In the genomic region with DNA sequence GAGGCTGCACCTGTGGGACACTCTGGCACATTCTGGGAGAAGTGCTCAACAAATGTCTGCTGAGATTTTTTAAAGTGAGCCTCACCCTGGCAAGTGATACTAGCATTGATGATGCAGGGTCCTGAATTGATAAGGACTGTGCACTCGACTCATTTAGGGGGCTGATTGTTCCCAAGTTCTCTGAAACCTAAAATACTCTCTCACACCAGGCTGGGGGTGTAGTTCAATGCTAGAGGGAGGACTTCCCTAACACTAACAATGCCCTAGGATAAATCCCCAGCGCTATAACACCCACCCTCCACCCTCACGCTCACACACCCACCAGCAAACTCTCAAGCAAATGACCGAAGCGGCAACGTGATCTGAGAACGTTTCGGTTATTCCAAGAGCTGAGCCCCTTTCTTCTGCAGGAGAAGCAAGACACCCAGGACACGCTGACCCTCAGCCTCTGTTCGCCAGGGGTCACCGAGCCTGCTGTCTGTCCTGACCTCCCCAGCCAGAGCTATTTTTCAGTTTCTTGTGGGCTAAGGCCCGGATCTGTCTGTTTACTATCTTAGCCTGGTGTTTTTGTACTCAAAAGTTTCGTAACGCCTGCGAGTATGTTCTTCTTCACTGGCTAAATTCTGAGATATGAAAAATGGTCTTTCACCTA, we compare ENCODE assay signal across 8 mouse cellular contexts. TPM values are rescaled to one million over a fixed set of nuclear protein-coding genes. Genes with fewer than 3 reads are reported as not detected.
DNase-seq lines count a peak whose midpoint lies in the region; ATAC-seq and TF ChIP-seq lines count a peak whose summit lies in the region.

No protein-coding gene starts in this region.

- 57% methylated on average over 15 of the region's 15 CpGs for WGBS in heart, embryonic 11.5 days (ENCODE audit: insufficient replicate concordance)
- 23% methylated on average over 15 of the region's 15 CpGs for WGBS in kidney, embryonic 14.5 days
- 19% methylated on average over 15 of the region's 15 CpGs for WGBS in midbrain, embryonic 13.5 days

- ATAC-seq in heart, embryonic 11.5 days (replicated peaks; ENCODE audit: insufficient number of reproducible peaks, low FRiP score, low TSS enrichment): no peak
- no peak for ATAC-seq in kidney, embryonic 14.5 days (ENCODE audit: low FRiP score, low TSS enrichment)
- no peak for ATAC-seq in midbrain, embryonic 13.5 days
- no peak for ATAC-seq in megakaryocyte-erythroid progenitor cell, adult 5-6 weeks (replicated peaks; ENCODE audit: low FRiP score, low TSS enrichment, poor library complexity, severe bottlenecking)
- no peak for ATAC-seq in monocyte, adult 5-6 weeks (replicated peaks; ENCODE audit: insufficient number of reproducible peaks, low FRiP score, low TSS enrichment, poor library complexity, severe bottlenecking)

- H3K4me3 ChIP-seq in heart, embryonic 11.5 days (ENCODE audit: low read depth, low read length): no peak overlapping the region
- no peak overlapping the region for H3K4me3 ChIP-seq in embryonic fibroblast, embryonic 13.5 days (ENCODE audit: insufficient read depth, low read length)
- no peak overlapping the region for H3K4me3 ChIP-seq in kidney, embryonic 14.5 days (ENCODE audit: low read length)
- H3K4me3 ChIP-seq in midbrain, embryonic 13.5 days (replicated peaks): no peak overlapping the region

- H3K4me2 ChIP-seq in heart, embryonic 11.5 days: peak overlapping the region; percentile 3; the same call in 1 of the 2 replicates
- H3K4me2 ChIP-seq in kidney, embryonic 14.5 days (replicated peaks; ENCODE audit: low read depth, low read length): no peak overlapping the region
- H3K4me2 ChIP-seq in midbrain, embryonic 13.5 days (replicated peaks): peak overlapping the region; percentile 4; the same call in 1 of the 2 replicates

- DNase-seq in heart, postnatal 14 days: no peak
- DNase-seq in cerebellum, adult 9-11 months: no peak

- no peaks in the 10 kb centered on the region for H3K36me3 ChIP-seq in heart, embryonic 11.5 days (ENCODE audit: control insufficient read depth, insufficient read depth, low read length)
- H3K36me3 ChIP-seq in kidney, embryonic 14.5 days (ENCODE audit: control insufficient read depth, insufficient read depth, low read length): no peaks in the 10 kb centered on the region
- H3K36me3 ChIP-seq in midbrain, embryonic 13.5 days: no peaks in the 10 kb centered on the region

- H3K9me3 ChIP-seq in heart, embryonic 11.5 days (replicated peaks; ENCODE audit: control insufficient read depth, low read length): no peaks in the 10 kb centered on the region
- no peaks in the 10 kb centered on the region for H3K9me3 ChIP-seq in kidney, embryonic 14.5 days (ENCODE audit: control insufficient read depth, low read length)
- H3K9me3 ChIP-seq in midbrain, embryonic 13.5 days: no peaks in the 10 kb centered on the region

- H3K27me3 ChIP-seq in heart, embryonic 11.5 days (ENCODE audit: control insufficient read depth, insufficient read depth, low read length): no peaks in the 10 kb centered on the region
- H3K27me3 ChIP-seq in kidney, embryonic 14.5 days (ENCODE audit: control insufficient read depth, insufficient read depth, low read length): no peaks in the 10 kb centered on the region
- H3K27me3 ChIP-seq in midbrain, embryonic 13.5 days: no peaks in the 10 kb centered on the region

- TF ChIP-seq CTCF in embryonic fibroblast, embryonic 13.5 days (IDR thresholded peaks at IDR 0.05; ENCODE audit: borderline replicate concordance, insufficient read depth, low read length): no peak

- H3K27ac ChIP-seq in heart, embryonic 11.5 days (ENCODE audit: low read depth, low read length): peak overlapping the region; percentile 88
- H3K27ac ChIP-seq in embryonic fibroblast, embryonic 13.5 days (ENCODE audit: insufficient read depth, low read length): peak overlapping the region; percentile 37; the same call in 1 of the 2 replicates
- peak overlapping the region; percentile 91 for H3K27ac ChIP-seq in kidney, embryonic 14.5 days (ENCODE audit: low read depth, low read length)
- H3K27ac ChIP-seq in midbrain, embryonic 13.5 days: peak overlapping the region; percentile 72

- peaks cover 44% of the 10 kb centered on the region for H3K4me1 ChIP-seq in heart, embryonic 11.5 days (ENCODE audit: control insufficient read depth, insufficient read depth, low read length)
- peaks cover 19% of the 10 kb centered on the region for H3K4me1 ChIP-seq in embryonic fibroblast, embryonic 13.5 days (ENCODE audit: control insufficient read depth, insufficient read depth, low read length)
- peaks cover 69% of the 10 kb centered on the region for H3K4me1 ChIP-seq in kidney, embryonic 14.5 days (ENCODE audit: control insufficient read depth, insufficient read depth, low read length)
- H3K4me1 ChIP-seq in midbrain, embryonic 13.5 days (replicated peaks): peaks cover 76% of the 10 kb centered on the region

- H3K9ac ChIP-seq in heart, embryonic 11.5 days (ENCODE audit: low read depth, low read length): peak overlapping the region; percentile 58
- peak overlapping the region; percentile 19; the same call in 1 of the 2 replicates for H3K9ac ChIP-seq in kidney, embryonic 14.5 days (ENCODE audit: low read depth, low read length)
- peak overlapping the region; percentile 40; the same call in 1 of the 2 replicates for H3K9ac ChIP-seq in midbrain, embryonic 13.5 days (replicated peaks)

- no peak for TF ChIP-seq POLR2A in embryonic fibroblast, embryonic 13.5 days (IDR thresholded peaks at IDR 0.05; ENCODE audit: low read depth, low read length)

- intact Hi-C loops in heart, postnatal 14 days (cut with DNase I): no loop called here

RNA-seq across cellular contexts. Expression of a gene that starts 13.8 kb away (rescaled TPM):
- polyA plus RNA-seq in heart, embryonic 11.5 days (2014; fragmentation: Nextera tagmentation; extraction: Ambion mirVana): 21.5 and 24.8 TPM in 2 replicates
- 10 to 100 TPM; 13.6 to 15.3 TPM for total RNA-seq in heart, postnatal 14 days (2021)
- 15.5 and 16.1 TPM in 2 replicates for polyA plus RNA-seq in embryonic fibroblast, embryonic 13.5 days (2011; ENCODE audit: insufficient read length, low read depth, missing spikeins)
- 23.3 and 31.8 TPM in 2 replicates for polyA plus RNA-seq in kidney, embryonic 14.5 days (2014; fragmentation: Nextera tagmentation; extraction: Ambion mirVana)
- 32.3 and 38.5 TPM in 2 replicates for polyA plus RNA-seq in midbrain, embryonic 13.5 days (2015; fragmentation: Nextera tagmentation; extraction: Ambion mirVana)
- total RNA-seq in megakaryocyte-erythroid progenitor cell, adult 5-6 weeks (2014; fragmentation: Nextera tagmentation): not detected in 2 replicates
- not detected in 2 replicates for total RNA-seq in megakaryocyte-erythroid progenitor cell, adult 5-6 weeks (2017)
- total RNA-seq in monocyte, adult 5-6 weeks (2017): 0.43 to 0.58 TPM in 2 of 3 replicates, not detected in the other

RNA-seq across cellular contexts. Expression of a gene that starts 29.8 kb away (rescaled TPM):
- 14.9 and 18.6 TPM in 2 replicates for polyA plus RNA-seq in heart, embryonic 11.5 days (2014; fragmentation: Nextera tagmentation; extraction: Ambion mirVana)
- 10 to 100 TPM; 15.3 to 18.3 TPM for total RNA-seq in heart, postnatal 14 days (2021)
- polyA plus RNA-seq in embryonic fibroblast, embryonic 13.5 days (2011; ENCODE audit: insufficient read length, low read depth, missing spikeins): 10.3 and 11.2 TPM in 2 replicates
- polyA plus RNA-seq in kidney, embryonic 14.5 days (2014; fragmentation: Nextera tagmentation; extraction: Ambion mirVana): 13.8 and 24.4 TPM in 2 replicates
- 41.8 and 45.7 TPM in 2 replicates for polyA plus RNA-seq in midbrain, embryonic 13.5 days (2015; fragmentation: Nextera tagmentation; extraction: Ambion mirVana)
- 12.0 and 39.5 TPM in 2 replicates for total RNA-seq in megakaryocyte-erythroid progenitor cell, adult 5-6 weeks (2014; fragmentation: Nextera tagmentation)
- total RNA-seq in megakaryocyte-erythroid progenitor cell, adult 5-6 weeks (2017): 7.6 and 11.8 TPM in 2 replicates
- 16.8 to 27.2 TPM (median 19.6 TPM) in 3 replicates for total RNA-seq in monocyte, adult 5-6 weeks (2017)

RNA-seq across cellular contexts. Expression of a gene that starts 41.7 kb away (rescaled TPM):
- 1.4 and 1.9 TPM in 2 replicates for polyA plus RNA-seq in heart, embryonic 11.5 days (2014; fragmentation: Nextera tagmentation; extraction: Ambion mirVana)
- under 1 TPM in 1 of 2 experiments, not detected in 1; 0.79 TPM for total RNA-seq in heart, postnatal 14 days (2021)
- polyA plus RNA-seq in embryonic fibroblast, embryonic 13.5 days (2011; ENCODE audit: insufficient read length, low read depth, missing spikeins): not detected in 2 replicates
- 2.1 TPM in 1 of 2 replicates, not detected in the other for polyA plus RNA-seq in kidney, embryonic 14.5 days (2014; fragmentation: Nextera tagmentation; extraction: Ambion mirVana)
- 0.85 and 1.6 TPM in 2 replicates for polyA plus RNA-seq in midbrain, embryonic 13.5 days (2015; fragmentation: Nextera tagmentation; extraction: Ambion mirVana)
- 0.96 and 2.5 TPM in 2 replicates for total RNA-seq in megakaryocyte-erythroid progenitor cell, adult 5-6 weeks (2014; fragmentation: Nextera tagmentation)
- not detected in 2 replicates for total RNA-seq in megakaryocyte-erythroid progenitor cell, adult 5-6 weeks (2017)
- 1.5 TPM in 1 of 3 replicates, not detected in the others for total RNA-seq in monocyte, adult 5-6 weeks (2017)

RNA-seq across cellular contexts. Expression of a gene that starts 48.5 kb away (rescaled TPM):
- 524 and 555 TPM in 2 replicates for polyA plus RNA-seq in heart, embryonic 11.5 days (2014; fragmentation: Nextera tagmentation; extraction: Ambion mirVana)
- total RNA-seq in heart, postnatal 14 days (2021): 100 to 1,000 TPM; 584 to 623 TPM
- 84.9 and 104 TPM in 2 replicates for polyA plus RNA-seq in embryonic fibroblast, embryonic 13.5 days (2011; ENCODE audit: insufficient read length, low read depth, missing spikeins)
- 304 and 445 TPM in 2 replicates for polyA plus RNA-seq in kidney, embryonic 14.5 days (2014; fragmentation: Nextera tagmentation; extraction: Ambion mirVana)
- polyA plus RNA-seq in midbrain, embryonic 13.5 days (2015; fragmentation: Nextera tagmentation; extraction: Ambion mirVana): 350 and 365 TPM in 2 replicates
- 159 and 176 TPM in 2 replicates for total RNA-seq in megakaryocyte-erythroid progenitor cell, adult 5-6 weeks (2014; fragmentation: Nextera tagmentation)
- total RNA-seq in megakaryocyte-erythroid progenitor cell, adult 5-6 weeks (2017): 65.9 and 71.6 TPM in 2 replicates
- total RNA-seq in monocyte, adult 5-6 weeks (2017): 28.3 to 82.2 TPM (median 35.8 TPM) in 3 replicates

Comparison
In these comparisons a context has a peak if more than half of its experiments do, and no peak if none do; other contexts are left out.
1. H3K27ac ChIP-seq: peak in every context shown above with its lines; median percentile 91 in kidney, embryonic 14.5 days; 88 in heart, embryonic 11.5 days; 72 in midbrain, embryonic 13.5 days; 37 in embryonic fibroblast, embryonic 13.5 days.